Mouse (Mus musculus) 416B (cell line): Measurements from ENCODE around the gene Olfr25.

ENCODE experiments used
- DNase-seq: peaks from one replicate; pipeline ENCODE4 v3.0.0; 2011; ENCODE audit warnings: low read depth

Gene Olfr25

DNA sequence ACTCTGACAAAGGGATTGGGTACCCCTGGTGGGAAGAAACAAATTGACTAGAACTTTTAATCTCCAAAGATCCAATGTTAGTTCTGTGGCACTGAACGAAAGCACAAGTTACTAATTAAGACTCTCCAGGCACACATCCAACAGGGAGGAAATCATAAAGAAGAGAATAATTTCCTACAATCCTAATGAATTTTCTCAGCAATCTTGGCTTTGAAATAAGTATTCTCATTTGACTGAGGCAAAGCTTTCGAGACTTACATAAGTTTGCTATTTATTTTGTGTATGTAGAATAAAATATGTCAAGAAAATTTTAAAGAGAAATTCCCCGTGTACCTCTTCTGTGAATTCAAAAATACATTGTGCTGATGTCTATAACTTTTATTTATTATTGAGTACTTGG lies at the start of gene Olfr25:
TSS of gene Olfr25 (plus strand) at position 301 of the 400 bp plus-strand sequence.
- no peak for DNase-seq

DNA sequence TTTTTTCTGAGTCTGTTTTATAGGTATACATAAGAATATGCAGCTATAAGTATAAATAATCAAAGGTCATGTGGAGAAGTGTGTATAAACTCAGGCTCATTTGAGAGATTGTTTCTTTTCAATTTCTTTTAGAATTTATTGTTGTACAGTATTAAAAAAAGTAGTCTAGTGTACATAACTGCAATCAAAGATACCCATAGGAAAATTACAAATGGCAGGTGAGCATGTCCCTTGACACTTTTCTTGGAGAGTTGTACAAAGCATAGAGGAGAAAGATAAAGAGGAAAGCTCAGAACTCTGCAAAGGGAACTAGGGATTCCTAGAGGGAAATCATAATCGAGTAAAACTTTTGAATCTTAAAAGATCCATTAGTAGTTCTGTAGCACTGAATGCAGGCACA lies 38.1 kb upstream of the Olfr25 start, which contains the start of gene Olfr896-ps1:
TSS of gene Olfr896-ps1 (plus strand) at position 301 of the 400 bp plus-strand sequence.
- DNase-seq = no peak

DNA sequence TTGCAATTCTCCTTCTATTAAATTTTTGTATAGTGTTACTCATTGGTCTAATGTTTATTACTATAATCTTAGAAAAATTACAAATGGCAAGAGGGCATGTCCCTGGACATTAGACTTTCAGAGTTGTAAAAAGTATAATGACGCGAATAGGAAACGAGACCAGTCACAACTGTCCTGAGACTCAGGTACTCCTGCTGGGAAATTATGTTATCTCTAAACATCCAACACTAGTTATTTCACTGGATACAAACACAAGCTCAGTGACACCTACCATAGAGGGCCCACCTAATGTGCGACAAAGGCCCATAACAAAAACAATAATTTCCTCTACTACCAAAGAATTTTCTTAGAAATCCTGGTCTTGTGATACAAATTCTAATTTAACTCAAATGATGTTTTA lies 19.3 kb downstream of the Olfr25 start, which contains the start of gene Olfr898:
TSS of gene Olfr898 (plus strand) at position 301 of the 400 bp plus-strand sequence.
- DNase-seq = no peak

DNA sequence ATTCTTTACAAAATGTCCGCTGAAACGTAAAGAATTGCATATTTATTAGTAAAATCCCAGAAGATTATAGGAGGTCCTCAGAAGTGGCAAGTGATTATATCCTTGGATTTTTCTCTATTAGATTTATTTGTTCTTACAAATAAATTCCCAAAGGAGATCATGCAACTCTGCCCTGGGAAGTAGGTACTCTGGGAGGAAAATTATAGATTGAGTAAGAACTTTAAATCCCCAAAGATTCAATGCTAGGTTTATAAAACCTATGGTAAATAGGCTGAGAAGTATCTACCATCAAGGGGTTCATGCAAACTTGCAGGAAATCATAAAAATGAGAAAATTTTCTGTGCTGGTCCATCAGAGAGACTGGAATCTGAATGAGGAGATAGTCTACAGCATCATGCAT lies 37.7 kb downstream of the Olfr25 start, which contains the start of gene Olfr250:
TSS of gene Olfr250 (plus strand) at position 301 of the 400 bp plus-strand sequence.
- DNase-seq = no peak

DNA sequence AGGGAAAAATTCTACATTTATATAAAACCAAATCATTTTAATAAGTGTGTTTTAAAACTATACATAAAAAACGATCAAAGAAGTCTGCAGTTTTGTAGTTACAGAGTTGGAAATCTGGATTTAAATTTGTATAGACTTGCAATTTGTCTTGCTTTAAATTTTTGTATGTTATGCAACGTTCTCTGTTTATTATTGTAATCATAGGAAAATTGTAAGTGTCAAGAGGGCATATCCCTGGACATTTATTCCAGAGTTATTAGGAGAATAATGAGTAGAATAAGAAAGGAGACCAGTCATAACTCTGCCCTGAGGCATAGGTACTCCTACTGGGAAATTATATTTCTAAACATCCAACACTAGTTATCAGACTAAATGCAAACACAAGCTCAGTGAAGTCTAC lies 47.9 kb downstream of the Olfr25 start, which contains the start of gene Olfr251:
TSS of gene Olfr251 (plus strand) at position 301 of the 400 bp plus-strand sequence.
- DNase-seq = no peak
